18 mouse cellular contexts compared by ENCODE assay signal in the genomic region with DNA sequence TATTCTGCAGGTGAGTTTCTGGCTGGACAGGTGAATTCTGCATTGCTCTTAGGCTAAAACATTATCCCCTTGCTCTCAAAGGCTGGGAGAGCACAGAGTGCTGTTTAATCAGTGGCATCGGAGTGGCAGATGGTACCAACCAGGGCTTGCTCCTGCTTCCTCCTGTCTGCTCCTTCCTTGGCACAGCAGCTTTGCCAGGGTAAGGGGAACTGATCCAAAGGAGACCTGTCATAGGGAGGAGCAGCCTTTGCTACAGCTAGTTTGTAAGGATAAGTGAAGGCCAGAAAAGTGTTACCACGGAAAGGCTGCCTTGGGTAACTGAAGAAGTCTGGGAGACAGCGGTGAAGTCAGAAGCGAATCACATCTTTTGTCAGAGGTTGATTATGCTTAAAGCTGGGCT. TPM values are rescaled to one million over a fixed set of nuclear protein-coding genes. Genes with fewer than 3 reads are reported as not detected.
DNase-seq lines count a peak whose midpoint lies in the region; ATAC-seq and TF ChIP-seq lines count a peak whose summit lies in the region.
"Had no signal": no experiment of that assay in that cellular context is flagged by ENCODE, and none has a peak within 500 bp of the region (broad histone marks: within the 10 kb centered on the region; RNA-seq: fewer than 3 reads in every experiment).

No protein-coding gene starts in this region.

- no peak overlapping the region for H3K27ac ChIP-seq in heart, embryonic 10.5 days
- no peak overlapping the region for H3K27ac ChIP-seq in heart, embryonic 11.5 days (ENCODE audit: low read depth, low read length)
- H3K27ac ChIP-seq in intestine, postnatal 0 days (ENCODE audit: low read depth, low read length): no peak overlapping the region

- no peak for TF ChIP-seq POLR2A in brain, embryonic 14.5 days (IDR thresholded peaks at IDR 0.05; ENCODE audit: borderline replicate concordance, extremely low read depth, insufficient read depth, insufficient read length, poor library complexity, severe bottlenecking)

- WGBS in heart, embryonic 10.5 days: 81% methylated on average over 4 of the region's 4 CpGs
- WGBS in heart, embryonic 11.5 days (ENCODE audit: insufficient replicate concordance): 83% methylated on average over 4 of the region's 4 CpGs
- 95% methylated on average over 4 of the region's 4 CpGs for WGBS in intestine, postnatal 0 days

- peak; percentile 39 for DNase-seq in heart, embryonic 10.5 days (ENCODE audit: low spot score)
- peak; percentile 62 for DNase-seq in brain, embryonic 14.5 days (ENCODE audit: low read depth)
- peak; percentile 83 to 94 for DNase-seq in cerebellum, adult 18-20 months
- peak; percentile 88 to 89 for DNase-seq in cerebellum, postnatal 25 days
- no peak for DNase-seq in spleen, adult 12 weeks (ENCODE audit: low spot score)
- DNase-seq: adrenal gland, postnatal 36 days; B cell, adult 2 months; gastrocnemius, postnatal 36 days; heart, postnatal 10 days; kidney, adult 9 months; kidney, postnatal 25 days; lung, adult 2 months; right cerebral cortex, postnatal 25 days; thymus, adult 2 months had no signal

- H3K36me3 ChIP-seq in heart, embryonic 10.5 days: no peaks in the 10 kb centered on the region
- H3K36me3 ChIP-seq in heart, embryonic 11.5 days (ENCODE audit: control insufficient read depth, insufficient read depth, low read length): no peaks in the 10 kb centered on the region
- H3K36me3 ChIP-seq in intestine, postnatal 0 days (ENCODE audit: control insufficient read depth, insufficient read depth): no peaks in the 10 kb centered on the region

- H3K4me3 ChIP-seq in heart, embryonic 10.5 days: no peak overlapping the region
- H3K4me3 ChIP-seq in heart, embryonic 11.5 days (ENCODE audit: low read depth, low read length): no peak overlapping the region
- no peak overlapping the region for H3K4me3 ChIP-seq in intestine, postnatal 0 days (ENCODE audit: low read depth, low read length)
- H3K4me3 ChIP-seq: megakaryocyte, embryonic 14.5 days had no signal

- H3K27me3 ChIP-seq in heart, embryonic 10.5 days (ENCODE audit: insufficient read depth, poor library complexity, severe bottlenecking): no peaks in the 10 kb centered on the region
- no peaks in the 10 kb centered on the region for H3K27me3 ChIP-seq in heart, embryonic 11.5 days (ENCODE audit: control insufficient read depth, insufficient read depth, low read length)
- H3K27me3 ChIP-seq in intestine, postnatal 0 days (replicated peaks; ENCODE audit: control insufficient read depth, insufficient read depth, low read length): no peaks in the 10 kb centered on the region
- H3K27me3 ChIP-seq: megakaryocyte, embryonic 14.5 days had no signal

- H3K9me3 ChIP-seq in heart, embryonic 10.5 days: no peaks in the 10 kb centered on the region
- H3K9me3 ChIP-seq in heart, embryonic 11.5 days (replicated peaks; ENCODE audit: control insufficient read depth, low read length): no peaks in the 10 kb centered on the region
- no peaks in the 10 kb centered on the region for H3K9me3 ChIP-seq in intestine, postnatal 0 days (ENCODE audit: control insufficient read depth)
- H3K9me3 ChIP-seq: megakaryocyte, embryonic 14.5 days had no signal

- ATAC-seq in heart, embryonic 11.5 days (replicated peaks; ENCODE audit: insufficient number of reproducible peaks, low FRiP score, low TSS enrichment): no peak
- ATAC-seq in intestine, postnatal 0 days: no peak

- H3K4me1 ChIP-seq in heart, embryonic 10.5 days: peaks cover 11% of the 10 kb centered on the region
- H3K4me1 ChIP-seq in heart, embryonic 11.5 days (ENCODE audit: control insufficient read depth, insufficient read depth, low read length): peaks cover 8% of the 10 kb centered on the region
- H3K4me1 ChIP-seq in intestine, postnatal 0 days (replicated peaks; ENCODE audit: control insufficient read depth, insufficient read depth, low read length): no peaks in the 10 kb centered on the region
- H3K4me1 ChIP-seq: megakaryocyte, embryonic 14.5 days had no signal

- no peak for TF ChIP-seq CTCF in brain, embryonic 14.5 days (IDR thresholded peaks at IDR 0.05; ENCODE audit: borderline replicate concordance, extremely low read depth, insufficient read depth, insufficient read length)
- no peak for TF ChIP-seq CTCF in intestine, postnatal 0 days (IDR thresholded peaks at IDR 0.05; ENCODE audit: low read depth)

- H3K4me2 ChIP-seq in heart, embryonic 11.5 days: no peak overlapping the region
- no peak overlapping the region for H3K4me2 ChIP-seq in intestine, postnatal 0 days (replicated peaks; ENCODE audit: low read depth)
- H3K4me2 ChIP-seq: liver, embryonic 11.5 days had no signal

- no peak overlapping the region for H3K9ac ChIP-seq in heart, embryonic 11.5 days (ENCODE audit: low read depth, low read length)
- no peak overlapping the region for H3K9ac ChIP-seq in intestine, postnatal 0 days (ENCODE audit: low read depth, low read length)

RNA-seq across cellular contexts. Expression of a gene that starts 57.0 kb away (rescaled TPM):
- polyA plus RNA-seq in heart, embryonic 10.5 days (2016; fragmentation: Nextera tagmentation; extraction: Ambion mirVana): 20.4 and 30.5 TPM in 2 replicates
- polyA plus RNA-seq in heart, embryonic 11.5 days (2014; fragmentation: Nextera tagmentation; extraction: Ambion mirVana): 22.6 and 26.5 TPM in 2 replicates
- 92.3 and 97.5 TPM in 2 replicates for polyA plus RNA-seq in brain, embryonic 14.5 days (2012; rRNA removed)
- polyA plus RNA-seq in intestine, postnatal 0 days (2015; fragmentation: Nextera tagmentation; extraction: Ambion mirVana): 9.3 and 9.9 TPM in 2 replicates
